Mouse (Mus musculus) kidney, embryonic 16.5 days (tissue): ENCODE data around the gene Nt5dc3. TPM values are rescaled to one million over a fixed set of nuclear protein-coding genes. Genes with fewer than 3 reads are reported as not detected.

Source experiments
- ATAC-seq: fragments of 200-750 bp; cut with Nextera tagmentation; 2 replicates; pipeline ENCODE4 v1.8.0; 2017; ENCODE audit warnings: moderate TSS enrichment; ENCODE audit not compliant: low FRiP score, low TSS enrichment
- H3K27ac ChIP-seq: fragments of 300-500 bp; sonication (generic); 2 replicates; pipeline ENCODE4 v1.5.1; 2014; ENCODE audit warnings: low read length
- H3K27me3 ChIP-seq: fragments of 300-500 bp; sonication (generic); 2 replicates; pipeline ENCODE4 v1.6.1; 2014; ENCODE audit warnings: low read length, control low read depth, mixed read lengths; ENCODE audit not compliant: insufficient read depth
- H3K36me3 ChIP-seq: fragments of 300-500 bp; sonication (generic); 2 replicates; pipeline ENCODE4 v1.6.1; 2014; ENCODE audit warnings: low read length, control low read depth, mixed read lengths; ENCODE audit not compliant: insufficient read depth
- H3K4me1 ChIP-seq: fragments of 300-500 bp; sonication (generic); 2 replicates; pipeline ENCODE4 v1.6.1; 2014; ENCODE audit warnings: low read length, control low read depth, mixed read lengths; ENCODE audit not compliant: insufficient read depth
- H3K4me2 ChIP-seq: fragments of 300-500 bp; sonication (generic); replicated peaks from 2 replicates; pipeline ENCODE4 v1.6.1; 2014; ENCODE audit warnings: low read depth, low read length
- H3K4me3 ChIP-seq: fragments of 300-500 bp; sonication (generic); 2 replicates; pipeline ENCODE4 v1.5.1; 2014; ENCODE audit warnings: mild to moderate bottlenecking, low read length
- H3K9ac ChIP-seq: fragments of 300-500 bp; sonication (generic); replicated peaks from 2 replicates; pipeline ENCODE4 v1.6.1; 2014; ENCODE audit warnings: low read length
- H3K9me3 ChIP-seq: fragments of 300-500 bp; sonication (generic); 2 replicates; pipeline ENCODE4 v1.6.1; 2016; ENCODE audit warnings: low read length, control low read depth
- WGBS: fragments of 180-500 bp; shearing (Covaris S2); extraction: QIAGEN DNeasy Blood & Tissue Kit; methylation state at CpG from one replicate; pipeline ENCODE4 v1.1.7; 2014; 5-methylcytosine and 5-hydroxymethylcytosine counted together
- polyA plus RNA-seq: library from polyadenylated mRNA; unstranded; fragments of >200 nt; fragmentation: Nextera tagmentation; extraction: Ambion mirVana; gene quantifications from 2 replicates; pipeline ENCODE4 v1.2.1, GENCODE M21; 2015

Nt5dc3 gene
- polyA plus RNA-seq, 1 experiment from 2014 or later, result 1.4 TPM

GRCm38 (mm10) chr10:86810000-86810399 lies 31.2 kb downstream of the Nt5dc3 start:
- Histone ChIP-seq H3K4me2 (no peak overlapping the region), H3K4me3 (no peak overlapping the region), H3K4me1 (peaks cover 23% of the 10 kb centered on the region), H3K9ac (no peak overlapping the region), H3K27ac (no peak overlapping the region), H3K27me3 (no peaks in the 10 kb centered on the region), H3K9me3 (no peaks in the 10 kb centered on the region), H3K36me3 (no peaks in the 10 kb centered on the region)
- WGBS, result 91% methylated on average over 9 of the region's 9 CpGs
- ATAC-seq, result no peak

- Histone ChIP-seq H3K36me3 (no peaks in the 10 kb centered on the region), H3K4me3 (no peak overlapping the region), H3K27ac (no peak overlapping the region), H3K4me1 (peaks cover 25% of the 10 kb centered on the region), H3K9ac (no peak overlapping the region), H3K9me3 (no peaks in the 10 kb centered on the region), H3K4me2 (no peak overlapping the region), H3K27me3 (no peaks in the 10 kb centered on the region)
- whole genome bisulfite sequencing, result 93% methylated on average over 5 of the region's 5 CpGs
- ATAC-seq, result no peak
Measured at GRCm38 (mm10) chr10:86810612-86811011, 31.8 kb downstream of the Nt5dc3 start.

- Histone ChIP-seq H3K9me3 (no peaks in the 10 kb centered on the region), H3K4me2 (peak overlapping the region; percentile 18; the same call in 1 of the 2 replicates), H3K27ac (peak overlapping the region; percentile 90), H3K4me1 (peaks cover 20% of the 10 kb centered on the region), H3K4me3 (no peak overlapping the region), H3K36me3 (no peaks in the 10 kb centered on the region), H3K27me3 (no peaks in the 10 kb centered on the region), H3K9ac (peak overlapping the region; percentile 40; the same call in 1 of the 2 replicates)
- ATAC-seq, result peak; percentile 74
- WGBS, result 42% methylated on average over 19 of the region's 19 CpGs
Measured at GRCm38 (mm10) chr10:86814292-86815131, 35.7 kb downstream of the Nt5dc3 start.

GRCm38 (mm10) chr10:86815133-86815532 lies 36.3 kb downstream of the Nt5dc3 start:
- Histone ChIP-seq H3K27me3 (no peaks in the 10 kb centered on the region), H3K4me2 (no peak overlapping the region), H3K36me3 (no peaks in the 10 kb centered on the region), H3K27ac (peak overlapping the region; percentile 90), H3K9me3 (no peaks in the 10 kb centered on the region), H3K9ac (no peak overlapping the region), H3K4me3 (no peak overlapping the region), H3K4me1 (peaks cover 22% of the 10 kb centered on the region)
- 0 out of 2 replicates have a peak, but pooled peaks have one; percentile 3 for ATAC-seq
- WGBS, result 72% methylated on average over 7 of the region's 7 CpGs

GRCm38 (mm10) chr10:86819649-86820165 lies 40.9 kb downstream of the Nt5dc3 start:
- no peak overlapping the region for H3K4me2 ChIP-seq
- peaks cover 8% of the 10 kb centered on the region; the same call in 1 of the 2 replicates for H3K4me1 ChIP-seq
- H3K9ac ChIP-seq, result no peak overlapping the region
- H3K4me3 ChIP-seq, result no peak overlapping the region
- no peak for ATAC-seq
- H3K27ac ChIP-seq, result no peak overlapping the region
- H3K9me3 ChIP-seq, result no peaks in the 10 kb centered on the region
- H3K27me3 ChIP-seq, result peaks cover 4% of the 10 kb centered on the region; the same call in 1 of the 2 replicates
- peaks cover 6% of the 10 kb centered on the region; the same call in 1 of the 2 replicates for H3K36me3 ChIP-seq
- 47% methylated on average over 8 of the region's 8 CpGs for WGBS

GRCm38 (mm10) chr10:86821014-86821413 lies 42.2 kb downstream of the Nt5dc3 start:
- H3K9ac ChIP-seq, result no peak overlapping the region
- H3K4me1 ChIP-seq, result peaks cover 9% of the 10 kb centered on the region
- H3K27me3 ChIP-seq, result peaks cover 4% of the 10 kb centered on the region; the same call in 1 of the 2 replicates
- H3K4me3 ChIP-seq, result no peak overlapping the region
- H3K9me3 ChIP-seq, result no peaks in the 10 kb centered on the region
- H3K4me2 ChIP-seq, result no peak overlapping the region
- H3K27ac ChIP-seq, result no peak overlapping the region
- peaks cover 6% of the 10 kb centered on the region; the same call in 1 of the 2 replicates for H3K36me3 ChIP-seq
- ATAC-seq, result no peak
- WGBS, result 92% methylated on average over 7 of the region's 7 CpGs

GRCm38 (mm10) chr10:86824093-86824492 lies 45.3 kb downstream of the Nt5dc3 start:
- no peak overlapping the region for H3K4me2 ChIP-seq
- H3K9ac ChIP-seq, result no peak overlapping the region
- H3K36me3 ChIP-seq, result peaks cover 10% of the 10 kb centered on the region; the same call in 1 of the 2 replicates
- H3K27ac ChIP-seq, result no peak overlapping the region
- no peaks in the 10 kb centered on the region for H3K9me3 ChIP-seq
- no peak overlapping the region for H3K4me3 ChIP-seq
- peaks cover 12% of the 10 kb centered on the region for H3K4me1 ChIP-seq
- no peak for ATAC-seq
- 81% methylated on average over 6 of the region's 6 CpGs for WGBS
- H3K27me3 ChIP-seq, result peaks cover 4% of the 10 kb centered on the region; the same call in 1 of the 2 replicates

GRCm38 (mm10) chr10:86824871-86825270 lies 46.1 kb downstream of the Nt5dc3 start:
- Histone ChIP-seq H3K27ac (no peak overlapping the region), H3K9ac (no peak overlapping the region), H3K4me1 (peaks cover 9% of the 10 kb centered on the region), H3K36me3 (peaks cover 16% of the 10 kb centered on the region; the same call in 1 of the 2 replicates), H3K9me3 (peaks cover 5% of the 10 kb centered on the region; the same call in 1 of the 2 replicates), H3K27me3 (peaks cover 4% of the 10 kb centered on the region; the same call in 1 of the 2 replicates), H3K4me2 (no peak overlapping the region), H3K4me3 (no peak overlapping the region)
- ATAC-seq, result peak; percentile 84
- WGBS, result 37% methylated on average over 14 of the region's 14 CpGs

- 85% methylated on average over 10 of the region's 10 CpGs for WGBS
- Histone ChIP-seq H3K9me3 (peaks cover 5% of the 10 kb centered on the region; the same call in 1 of the 2 replicates), H3K27ac (no peak overlapping the region)
Measured at GRCm38 (mm10) chr10:86825871-86826522, 47.2 kb downstream of the Nt5dc3 start.

More at GRCm38 (mm10) chr10:86825871-86826522, 47.2 kb downstream of the Nt5dc3 start:
- Histone ChIP-seq H3K36me3 (peaks cover 12% of the 10 kb centered on the region; the same call in 1 of the 2 replicates), H3K4me3 (no peak overlapping the region), H3K4me1 (peaks cover 9% of the 10 kb centered on the region), H3K27me3 (peaks cover 1% of the 10 kb centered on the region; the same call in 1 of the 2 replicates), H3K9ac (no peak overlapping the region), H3K4me2 (no peak overlapping the region)
- ATAC-seq, result peak; percentile 74
